Mouse (Mus musculus): Measurements from ENCODE around the gene Emc3. TPM values are rescaled to one million over a fixed set of nuclear protein-coding genes. Genes with fewer than 3 reads are reported as not detected.
A peak's percentile ranks its signal among the peaks of the same experiment; 100 is the strongest.

The Emc3 gene
- total and polyA plus RNA-seq, 3 experiments = 52.7 to 90.9 (median 64.6) TPM

DNA sequence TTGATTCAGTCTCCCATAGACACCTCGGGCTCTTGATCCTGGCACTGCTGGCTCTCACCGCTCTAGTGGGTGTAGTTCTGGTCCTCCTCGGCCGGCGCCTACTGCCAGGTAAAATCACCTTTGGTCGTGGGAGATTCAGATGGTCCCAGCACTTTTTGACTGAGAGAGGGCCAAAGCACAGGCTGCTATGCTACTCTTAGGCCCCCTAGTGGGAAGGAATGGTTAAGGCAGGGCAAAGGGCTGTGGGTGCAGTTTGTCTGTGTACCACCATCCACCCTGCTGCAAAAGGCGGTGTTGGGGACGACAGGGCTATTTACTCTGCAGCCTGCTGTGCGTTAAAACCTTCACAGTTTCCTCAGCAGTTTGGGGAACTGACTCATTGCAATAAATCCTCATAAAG is 62.4 kb downstream of the Emc3 start:
- in situ Hi-C loops (cut with MboI; ENCODE audit: low pct_ligation_motif_present, low pct_unique_long_range_greater_than_20kb, low sequenced_read_pairs) = no loop called here
- Histone ChIP-seq H3K79me2 (replicated peaks; ENCODE audit: control insufficient read depth, extremely low read depth, insufficient read depth, poor library complexity, severe bottlenecking) (no peaks in the 10 kb centered on the region), H3K9ac (ENCODE audit: insufficient read depth, low read depth) (no peak overlapping the region), H3K27me3 (replicated peaks) (peaks cover 39% of the 10 kb centered on the region), H3K4me2 (ENCODE audit: insufficient read depth, low read depth, poor library complexity, severe bottlenecking) (no peak overlapping the region; the same call in 1 of the 2 replicates), H3K27ac (ENCODE audit: insufficient read depth, low read depth) (no peak overlapping the region), H3K4me3 (replicated peaks in 1 of 3; ENCODE audit: low read depth in 2 of 3, low read length in 2 of 3, poor library complexity in 1 of 3) (no peak overlapping the region), H3K4me1 (ENCODE audit: control insufficient read depth in 1 of 2, insufficient read depth in 2 of 2) (peaks cover 13 to 19% of the 10 kb centered on the region in 2 experiments; a peak in 3 of 4 replicates), H3K36me3 (replicated peaks in 1 of 2; ENCODE audit: control insufficient read depth in 1 of 2, insufficient read depth in 1 of 2, low read length in 1 of 2) (no peaks in the 10 kb centered on the region), H3K9me3 (replicated peaks; ENCODE audit: low read length) (no peaks in the 10 kb centered on the region)
- dilution Hi-C loops (cut with MboI; ENCODE audit: extremely low pct_ligation_motif_present, extremely low pct_unique_long_range_greater_than_20kb, low sequenced_read_pairs) = no loop called here
- 0 out of 2 replicates have a peak, but pooled peaks have one; percentile 16 for TF ChIP-seq MYC (IDR thresholded peaks at IDR 0.05; ENCODE audit: low read depth, low read length)
- TF ChIP-seq ZKSCAN1 (IDR thresholded peaks at IDR 0.05; ENCODE audit: borderline replicate concordance, low read depth, low read length) = no peak
- no peak for TF ChIP-seq MAFK (IDR thresholded peaks at IDR 0.05; ENCODE audit: insufficient replicate concordance, low read length)
- no peak for TF ChIP-seq POLR2AphosphoS2 (IDR thresholded peaks at IDR 0.05; ENCODE audit: low read depth, low read length)
- no peak for TF ChIP-seq TBP (conservative IDR thresholded peaks at IDR 0.05; ENCODE audit: low read depth, low read length)
- no peak for TF ChIP-seq NRF1 (IDR thresholded peaks at IDR 0.05; ENCODE audit: low read depth, low read length)
- no peak for TF ChIP-seq ZC3H11A (IDR thresholded peaks at IDR 0.05; ENCODE audit: low read depth, low read length)
- no peak for TF ChIP-seq CHD2 (IDR thresholded peaks at IDR 0.05; ENCODE audit: low read length)
- no peak for TF ChIP-seq EP300 (IDR thresholded peaks at IDR 0.05; ENCODE audit: low read length)
- TF ChIP-seq USF2 (conservative IDR thresholded peaks at IDR 0.05; ENCODE audit: low read depth, low read length) = no peak
- TF ChIP-seq UBTF (IDR thresholded peaks at IDR 0.05; ENCODE audit: low read depth, low read length) = no peak
- 0 out of 2 replicates have a peak, but pooled peaks have one; percentile 22 for TF ChIP-seq MAZ (IDR thresholded peaks at IDR 0.05; ENCODE audit: low read depth, low read length)
- TF ChIP-seq ELF1 (IDR thresholded peaks at IDR 0.05; ENCODE audit: low read depth, low read length) = no peak
- TF ChIP-seq ETS1 (conservative IDR thresholded peaks at IDR 0.05; ENCODE audit: low read depth, low read length) = no peak
- TF ChIP-seq IRF4 (IDR thresholded peaks at IDR 0.05; ENCODE audit: low read depth, low read length) = no peak
- no peak for TF ChIP-seq PAX5 (IDR thresholded peaks at IDR 0.05; ENCODE audit: low read length)
- TF ChIP-seq MEF2A (IDR thresholded peaks at IDR 0.05; ENCODE audit: borderline replicate concordance, low read depth, low read length) = no peak
- no peak for TF ChIP-seq JUND (conservative IDR thresholded peaks at IDR 0.05; ENCODE audit: low read depth, low read length)
- TF ChIP-seq JUN (IDR thresholded peaks at IDR 0.05; ENCODE audit: insufficient read depth, low read depth, low read length) = no peak
- TF ChIP-seq HCFC1 (IDR thresholded peaks at IDR 0.05; ENCODE audit: low read depth, low read length) = no peak
- peak; percentile 86 to 90 for TF ChIP-seq CTCF (conservative IDR thresholded peaks at IDR 0.05 in 1 of 2, IDR thresholded peaks at IDR 0.05 in 1 of 2; ENCODE audit: low read depth in 2 of 2, low read length in 2 of 2)
- no peak for TF ChIP-seq ZNF384 (IDR thresholded peaks at IDR 0.05; ENCODE audit: low read depth, low read length)
- TF ChIP-seq RAD21 (IDR thresholded peaks at IDR 0.05; ENCODE audit: low read depth, low read length) = peak; percentile 71
- TF ChIP-seq SMC3 (IDR thresholded peaks at IDR 0.05; ENCODE audit: low read depth, low read length) = peak; percentile 77
- DNase-seq (ENCODE audit: extremely low read depth) = peak; percentile 72
